Mouse (Mus musculus) bone marrow, adult 2 months (tissue): ENCODE data around the gene Tnfaip8l3.

Experiments
- CTCF ChIP-seq: fragments of 200-500 bp; IDR thresholded peaks from 2 replicates; pipeline ENCODE4 v1.5.1; 2011; ENCODE audit warnings: low read length, control low read depth; ENCODE audit not compliant: control insufficient read depth, insufficient read depth
- POLR2A ChIP-seq: fragments of 200-500 bp; IDR thresholded peaks from 2 replicates; pipeline ENCODE4 v1.6.1; 2011; ENCODE audit warnings: low read depth, mild to moderate bottlenecking, control low read depth, low read length, borderline replicate concordance; ENCODE audit not compliant: control insufficient read depth

GRCm38 (mm10) chr9:54098636-54099035 is 30.4 kb upstream of the Tnfaip8l3 start:
- no peak for TF ChIP-seq CTCF
- TF ChIP-seq POLR2A: no peak
